Mouse (Mus musculus) olfactory bulb, adult 2 months (tissue): Measurements from ENCODE around the gene Ccnd3.

Experiments used
- CTCF ChIP-seq: fragments of 200-500 bp; IDR thresholded peaks from 2 replicates; pipeline ENCODE4 v1.5.1; 2012; ENCODE audit warnings: low read depth, mild to moderate bottlenecking, low read length, moderate library complexity; ENCODE audit not compliant: insufficient read depth
- POLR2A ChIP-seq: fragments of 200-500 bp; IDR thresholded peaks from 2 replicates; pipeline ENCODE4 v1.6.1; 2012; ENCODE audit warnings: mild to moderate bottlenecking, low read depth, low read length, moderate library complexity; ENCODE audit not compliant: insufficient read depth

DNA sequence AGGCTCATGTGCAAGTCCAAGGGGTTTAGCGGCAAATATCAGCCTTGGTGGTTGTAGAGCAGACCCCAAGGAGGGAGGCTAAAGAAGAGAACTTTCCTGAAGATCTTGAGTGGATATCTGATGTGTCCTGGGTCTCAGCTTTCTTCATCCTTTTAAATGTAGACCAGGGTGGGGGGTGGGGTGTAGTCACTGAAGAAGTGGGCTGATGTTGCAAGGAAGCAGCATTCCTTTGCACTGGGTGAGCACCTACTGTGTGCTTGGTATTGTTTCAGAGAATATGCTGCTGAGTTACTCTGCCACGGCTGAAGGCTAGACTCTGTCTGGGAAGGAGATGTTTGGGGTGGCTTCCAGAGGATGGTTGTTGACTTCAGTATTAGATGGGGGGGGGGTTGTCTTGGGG is 715 bp downstream of the Ccnd3 start:
- TF ChIP-seq POLR2A (no peak), CTCF (no peak)
